Mouse (Mus musculus): Measurements from ENCODE around the gene Sin3a.

Sin3a gene

GRCm38 (mm10) chr9:57137246-57137645 lies 65.4 kb downstream of the Sin3a start:
- no peak for DNase-seq (ENCODE audit: extremely low read depth, insufficient read length, low spot score)

DNA sequence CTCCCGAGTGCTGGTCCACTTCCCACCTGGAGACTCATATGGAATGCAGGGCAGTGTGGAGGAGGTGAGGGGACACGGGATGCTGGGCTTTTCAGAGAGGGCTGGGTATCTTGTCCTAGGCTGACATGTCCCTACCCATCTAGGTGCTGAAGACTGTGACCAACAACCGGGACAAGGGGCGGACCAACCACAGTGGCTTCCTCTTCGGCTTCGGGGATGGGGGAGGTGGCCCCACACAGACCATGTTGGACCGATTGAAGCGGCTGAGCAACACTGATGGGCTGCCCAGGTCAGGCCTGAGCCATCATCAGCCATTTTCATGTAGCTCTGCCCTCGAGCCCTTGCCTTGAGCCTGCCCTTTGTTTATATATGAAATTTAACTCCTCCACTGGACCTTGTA lies 65.9 kb downstream of the Sin3a start:
- no peak for DNase-seq (ENCODE audit: extremely low read depth, insufficient read length, low spot score)

- no peak for DNase-seq (ENCODE audit: extremely low read depth, insufficient read length, low spot score)
These were observed 66.7 kb downstream of the Sin3a start for GRCm38 (mm10) chr9:57138507-57138906.

DNA sequence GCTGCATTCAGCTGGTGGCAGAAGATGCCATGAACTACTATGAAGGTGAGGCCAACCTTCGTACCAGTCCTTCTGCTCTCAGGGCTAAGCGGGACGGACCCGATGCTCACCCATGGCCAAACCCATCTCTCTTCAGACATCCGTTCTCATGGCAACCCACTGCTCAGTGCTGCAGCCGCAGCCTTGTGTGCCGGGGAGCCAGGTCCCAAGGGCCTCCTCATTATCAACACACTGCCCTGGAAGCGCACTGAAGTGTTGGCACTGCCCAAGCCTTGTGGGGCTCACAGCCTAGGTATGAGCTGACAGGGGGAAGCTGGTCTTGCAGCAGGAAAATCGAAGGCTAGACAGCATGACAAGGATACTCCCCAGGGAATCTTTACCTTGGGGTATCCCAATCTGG lies 67.3 kb downstream of the Sin3a start:
- no peak for DNase-seq (ENCODE audit: extremely low read depth, insufficient read length, low spot score)

- DNase-seq (ENCODE audit: extremely low read depth, insufficient read length, low spot score) = no peak
These were observed 67.7 kb downstream of the Sin3a start for GRCm38 (mm10) chr9:57139571-57139970.

DNA sequence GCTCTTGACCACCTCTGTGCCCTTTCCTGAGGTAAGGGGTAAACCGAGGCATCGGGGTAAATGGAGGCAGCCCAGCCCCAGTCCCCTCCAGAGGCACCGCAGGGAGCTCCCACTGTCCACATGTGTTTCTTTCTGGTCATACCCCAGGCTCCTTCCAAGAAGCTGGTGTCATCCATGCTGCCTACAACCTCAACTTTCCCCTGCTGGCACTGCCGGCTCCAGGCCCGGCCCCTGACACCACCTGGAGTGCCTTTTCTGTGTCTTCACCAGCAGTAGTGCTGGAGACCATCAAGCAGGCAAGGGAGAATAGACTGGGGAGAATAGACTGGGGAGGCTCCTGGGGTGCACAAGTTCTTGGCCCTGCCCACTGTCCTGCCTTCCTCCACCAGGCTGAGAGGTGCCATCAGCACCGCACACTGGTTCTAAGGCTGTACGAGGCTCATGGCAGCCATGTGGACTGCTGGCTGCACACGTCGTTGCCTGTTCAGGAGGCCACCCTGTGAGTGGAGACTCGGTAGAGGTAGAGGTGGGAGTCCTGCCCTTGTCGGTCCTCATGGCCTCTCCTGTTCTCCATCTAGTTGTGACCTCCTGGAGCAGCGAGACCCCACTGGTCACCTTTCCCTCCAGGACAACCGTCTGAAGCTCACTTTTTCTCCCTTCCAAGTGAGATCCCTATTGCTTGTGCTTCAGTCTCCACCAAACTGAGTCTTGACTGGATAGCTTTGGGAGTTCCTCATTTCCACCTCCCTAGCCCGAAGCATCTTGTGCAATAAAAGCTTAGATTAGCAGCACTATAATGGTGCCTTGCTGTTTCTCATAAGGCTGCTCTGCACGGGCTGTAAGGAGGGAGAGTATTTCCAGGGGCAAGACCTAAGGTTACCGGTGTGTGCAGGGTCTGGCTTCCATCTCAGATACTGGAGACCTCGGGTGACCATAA lies 69.8 kb downstream of the Sin3a start:
- DNase-seq (ENCODE audit: extremely low read depth, insufficient read length, low spot score) = no peak

- no peak for DNase-seq (ENCODE audit: extremely low read depth, insufficient read length, low spot score)
These were observed 71.4 kb downstream of the Sin3a start for GRCm38 (mm10) chr9:57143212-57143611.

- DNase-seq (ENCODE audit: extremely low read depth, insufficient read length, low spot score) = no peak
These were observed 73.0 kb downstream of the Sin3a start for GRCm38 (mm10) chr9:57144830-57145229.

DNA sequence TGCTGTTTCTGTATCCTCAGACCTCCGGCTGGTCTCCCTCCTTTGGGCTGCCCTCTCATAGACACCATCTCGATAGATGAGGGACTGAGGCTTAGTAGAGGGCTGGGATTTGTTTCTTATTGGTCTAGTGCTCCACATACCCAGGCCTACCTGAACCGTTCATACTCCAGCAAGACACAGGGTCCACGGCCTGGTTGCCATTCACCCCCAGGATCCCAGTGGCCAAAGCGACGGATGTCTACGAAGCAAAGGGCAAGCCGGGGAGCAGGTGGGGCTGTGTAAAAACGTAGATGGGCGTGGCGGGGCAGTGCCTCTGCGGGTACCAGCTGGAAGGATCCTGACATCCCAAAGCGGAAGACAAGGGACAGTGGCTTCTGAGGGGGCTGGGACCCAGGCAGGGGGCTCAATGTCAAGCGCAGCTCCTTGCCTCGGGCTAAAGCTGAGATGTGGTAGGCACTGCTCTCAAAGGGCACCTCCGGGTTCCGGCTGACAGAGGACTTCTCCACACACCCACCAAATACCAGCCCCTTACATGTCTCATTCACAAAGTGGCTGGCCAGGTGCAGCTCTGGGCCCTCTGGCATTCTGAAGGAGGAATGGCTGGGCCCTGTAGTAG lies 74.7 kb downstream of the Sin3a start:
- no peak for DNase-seq (ENCODE audit: extremely low read depth, insufficient read length, low spot score)

- DNase-seq (ENCODE audit: extremely low read depth, insufficient read length, low spot score) = no peak
These were observed 75.6 kb downstream of the Sin3a start for GRCm38 (mm10) chr9:57147205-57148143.

- peak; percentile 83 for DNase-seq (ENCODE audit: extremely low read depth, insufficient read length, low spot score)
These were observed 76.5 kb downstream of the Sin3a start, which contains the start of gene Neil1 for GRCm38 (mm10) chr9:57148144-57148878. Gene Neil1, minus strand, starts transcription at chr9:57148305.

GRCm38 (mm10) chr9:57149021-57149420 lies 77.2 kb downstream of the Sin3a start:
- DNase-seq (ENCODE audit: extremely low read depth, insufficient read length, low spot score) = no peak

DNA sequence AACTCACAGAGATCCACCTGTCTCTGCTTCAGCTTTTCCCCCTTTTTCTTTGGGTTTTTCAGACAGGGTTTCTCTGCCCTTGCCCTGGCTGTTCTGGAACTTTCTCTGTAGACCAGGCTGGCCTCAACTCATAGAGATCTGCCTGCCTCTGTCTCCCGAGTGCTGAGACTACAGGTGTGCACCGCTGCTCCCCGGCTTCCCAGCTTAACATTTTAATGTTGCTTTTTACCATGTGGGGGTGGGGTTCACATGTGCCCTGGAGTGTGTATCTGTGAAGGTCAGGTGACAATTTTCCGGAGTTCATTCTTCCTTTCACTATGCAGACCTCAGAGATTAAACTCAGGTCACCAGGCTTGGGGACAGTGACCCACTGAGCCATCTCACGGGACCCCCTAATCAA lies 78.4 kb downstream of the Sin3a start:
- no peak for DNase-seq (ENCODE audit: extremely low read depth, insufficient read length, low spot score)

- no peak for DNase-seq (ENCODE audit: extremely low read depth, insufficient read length, low spot score)
These were observed 80.5 kb downstream of the Sin3a start for GRCm38 (mm10) chr9:57152331-57152730.

GRCm38 (mm10) chr9:57156383-57156782 lies 84.5 kb downstream of the Sin3a start:
- no peak for DNase-seq (ENCODE audit: extremely low read depth, insufficient read length, low spot score)

GRCm38 (mm10) chr9:57156823-57157222 lies 85.0 kb downstream of the Sin3a start:
- no peak for DNase-seq (ENCODE audit: extremely low read depth, insufficient read length, low spot score)

DNA sequence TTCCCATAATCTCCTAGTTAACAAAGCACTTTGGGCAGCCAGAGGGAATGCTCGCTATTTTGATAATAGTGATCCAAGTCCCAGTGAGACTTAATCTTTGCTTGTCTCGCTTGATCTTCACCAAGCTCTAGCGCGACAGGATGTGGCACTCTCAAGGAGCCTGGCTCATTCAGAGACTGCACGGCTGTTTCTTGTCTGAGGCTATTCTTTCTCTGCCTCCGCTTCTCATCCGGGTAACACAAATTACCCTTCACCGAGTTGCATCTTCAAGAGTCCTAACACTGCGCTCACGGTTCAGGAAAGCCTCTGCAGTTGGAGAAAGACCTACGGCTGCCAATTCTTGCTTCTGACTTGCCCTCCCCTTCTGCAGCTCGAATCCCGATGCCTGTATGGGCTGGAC lies 85.7 kb downstream of the Sin3a start:
- DNase-seq (ENCODE audit: extremely low read depth, insufficient read length, low spot score) = no peak

DNA sequence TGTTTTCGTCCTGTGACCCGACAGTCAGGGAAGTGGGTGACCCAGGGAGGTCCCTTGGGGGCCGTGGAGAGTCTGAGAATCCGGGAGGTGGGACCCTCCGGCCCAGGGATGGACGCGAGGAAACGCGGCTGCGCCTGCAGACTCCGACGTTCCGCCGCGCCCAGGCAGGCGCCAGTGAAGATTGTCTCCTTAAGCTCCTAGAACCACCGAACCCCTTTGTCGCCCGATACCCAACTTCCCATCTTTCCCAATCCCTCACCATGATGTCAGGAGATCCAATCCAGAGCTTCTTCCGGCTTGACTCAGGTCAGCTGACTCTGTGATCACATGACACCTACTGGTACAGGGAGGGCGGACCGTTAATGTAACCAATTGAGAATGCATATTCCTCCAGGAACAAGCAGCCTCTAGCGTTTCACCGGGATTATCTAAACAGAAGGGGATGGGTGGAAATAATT lies 86.2 kb downstream of the Sin3a start, which contains the start of gene Commd4:
Gene Commd4, minus strand, starts transcription at position 319 of the 458 bp plus-strand sequence.
- peak; percentile 72 for DNase-seq (ENCODE audit: extremely low read depth, insufficient read length, low spot score)

GRCm38 (mm10) chr9:57158506-57158905 lies 86.7 kb downstream of the Sin3a start:
- DNase-seq (ENCODE audit: extremely low read depth, insufficient read length, low spot score) = no peak

- DNase-seq (ENCODE audit: extremely low read depth, insufficient read length, low spot score) = peak; percentile 48
These were observed 90.7 kb downstream of the Sin3a start for GRCm38 (mm10) chr9:57162496-57162895.
